Mouse (Mus musculus): Measurements from ENCODE around the gene Ppbp.

The Ppbp gene

GRCm38 (mm10) chr5:90768218-90768617 lies at the start of gene Ppbp:
Gene Ppbp, plus strand, starts transcription at chr5:90768518.
- no peak for DNase-seq

DNA sequence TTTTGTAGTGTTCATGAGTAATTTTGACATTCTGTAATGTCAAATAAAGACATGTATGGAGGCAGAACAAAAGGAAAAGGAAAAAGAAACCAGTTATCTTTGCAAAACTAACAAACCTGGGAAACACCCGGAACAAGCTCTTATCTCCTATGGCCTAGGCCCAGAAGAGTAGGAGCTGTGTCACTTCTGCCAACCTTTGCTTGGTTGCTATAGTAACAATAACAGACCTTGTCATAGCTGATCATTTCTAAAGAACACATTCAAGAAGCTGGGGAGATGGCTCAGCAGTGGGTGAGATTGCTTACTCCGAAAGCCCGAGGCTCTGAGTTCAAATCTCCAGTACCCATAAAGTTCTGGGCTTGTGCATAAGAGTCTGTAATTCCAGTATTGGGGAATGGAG lies 45.7 kb upstream of the Ppbp start:
- no peak for DNase-seq

DNA sequence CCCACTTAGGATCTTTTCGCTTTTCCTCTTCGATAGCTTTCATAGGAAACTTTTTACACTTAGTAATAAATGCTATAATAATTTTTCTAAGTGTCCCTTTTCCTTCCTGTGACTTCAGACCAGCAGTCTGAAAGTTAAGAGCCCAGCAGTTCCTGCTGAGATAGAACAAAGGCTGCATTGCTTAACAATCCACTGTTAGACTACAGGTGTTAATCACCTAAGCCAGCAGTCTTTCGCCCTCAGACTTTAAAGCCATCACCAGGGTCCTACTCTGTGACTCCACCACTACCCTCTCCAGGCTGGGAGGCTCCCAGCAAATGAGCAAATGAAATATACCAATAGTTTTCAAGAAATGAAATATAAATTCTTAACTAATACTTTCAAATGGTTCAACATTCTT lies 40.1 kb upstream of the Ppbp start:
- DNase-seq, result no peak

DNA sequence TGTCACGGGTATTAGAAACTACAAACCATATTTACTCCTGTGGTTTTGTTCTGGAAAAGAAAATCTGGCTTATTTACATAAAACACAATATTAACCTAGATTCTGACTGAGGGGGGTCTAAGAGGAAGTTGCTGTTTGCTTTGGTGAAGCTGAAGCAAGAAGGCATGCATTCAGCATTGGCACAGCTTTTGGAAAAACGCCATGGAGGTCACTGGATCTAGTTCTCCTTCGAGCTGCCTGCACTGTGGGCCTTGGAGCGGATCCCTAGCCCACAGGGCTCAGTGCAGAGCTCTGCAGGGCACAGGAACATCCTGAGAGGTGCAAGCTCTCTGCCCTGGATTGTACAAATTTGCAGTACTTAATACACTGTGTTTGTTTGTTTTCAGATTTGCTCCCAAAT lies 36.8 kb upstream of the Ppbp start:
- no peak for DNase-seq

DNA sequence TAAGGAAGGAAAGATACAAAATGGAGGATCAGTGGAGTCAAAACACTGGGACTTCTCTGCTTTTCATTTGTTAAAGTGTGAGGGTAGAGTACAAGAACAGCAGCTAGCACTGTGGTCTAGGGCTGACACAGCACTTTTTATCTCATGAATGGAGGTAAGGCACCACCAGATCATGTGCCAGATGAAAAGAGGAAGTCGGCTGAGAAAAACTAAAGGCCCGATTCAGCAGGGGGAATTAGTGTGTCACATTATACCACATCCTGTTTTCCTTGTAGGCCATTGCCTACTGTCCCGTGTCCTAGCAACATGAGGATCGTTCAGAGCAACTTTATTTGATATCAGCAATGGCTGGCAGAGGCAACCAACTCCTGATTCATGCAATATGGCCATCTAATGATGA lies 26.3 kb upstream of the Ppbp start:
- no peak for DNase-seq

DNA sequence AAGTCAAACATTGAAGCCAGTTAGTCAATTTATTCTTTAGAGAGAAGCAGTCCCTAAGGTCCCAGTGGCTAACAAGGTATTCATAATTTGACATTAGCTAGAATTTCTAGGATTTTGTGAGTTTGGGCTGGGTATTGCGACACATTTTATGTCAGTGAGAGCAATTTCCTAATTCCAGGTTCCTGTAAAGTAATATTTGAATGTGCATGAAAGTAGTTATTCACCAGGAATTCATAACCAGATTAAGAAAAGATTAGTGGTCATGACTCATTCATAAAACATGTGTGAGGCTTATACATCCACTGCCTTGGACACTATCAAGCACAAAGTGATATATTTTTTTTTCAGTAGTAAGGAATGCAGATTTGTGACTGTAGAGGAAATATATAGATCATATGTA lies 14.4 kb upstream of the Ppbp start:
- DNase-seq, result no peak

- no peak for DNase-seq
Measured at GRCm38 (mm10) chr5:90758020-90758605, 10.2 kb upstream of the Ppbp start.

DNA sequence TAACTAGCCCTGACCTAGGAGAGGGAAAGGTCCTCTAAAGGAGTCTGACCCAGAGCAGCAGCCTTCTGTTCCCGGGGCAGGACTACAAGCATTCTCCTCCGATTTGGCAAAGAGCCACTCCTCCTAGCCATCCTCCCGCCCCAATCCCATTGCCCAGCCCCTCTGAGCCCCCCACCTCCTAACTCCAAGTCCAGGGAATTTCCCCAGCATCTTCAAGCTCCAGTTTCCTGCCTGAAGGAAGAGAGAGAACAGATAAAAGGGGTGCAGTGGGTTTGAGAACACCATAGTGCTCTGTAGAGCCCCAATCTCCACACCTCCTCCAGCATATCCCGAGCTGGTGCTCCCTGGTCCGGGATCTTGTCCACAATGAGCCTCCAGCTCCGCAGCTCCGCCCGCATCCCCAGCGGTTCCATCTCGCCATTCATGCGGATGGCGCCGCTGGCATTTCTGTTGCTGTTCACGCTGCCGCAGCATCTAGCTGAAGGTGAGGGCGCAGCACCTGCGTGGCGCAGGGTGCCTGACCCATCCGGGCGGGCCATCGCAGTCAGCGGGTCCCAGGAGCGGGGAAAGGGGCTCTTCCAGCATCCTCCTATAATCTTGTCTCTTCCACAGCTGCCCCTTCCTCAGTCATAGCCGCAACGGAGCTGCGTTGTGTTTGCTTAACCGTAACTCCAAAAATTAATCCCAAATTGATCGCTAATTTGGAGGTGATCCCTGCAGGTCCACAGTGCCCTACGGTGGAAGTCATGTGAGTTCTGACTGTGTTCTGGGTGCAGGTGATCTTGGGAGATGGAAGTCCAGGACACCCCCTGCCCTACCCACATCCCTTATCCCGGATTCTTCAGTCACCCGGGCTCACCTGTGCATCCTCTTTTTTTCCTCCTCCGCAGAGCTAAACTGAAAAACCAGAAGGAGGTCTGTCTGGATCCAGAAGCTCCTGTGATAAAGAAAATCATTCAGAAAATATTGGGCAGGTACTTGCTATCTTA lies 8.9 kb upstream of the Ppbp start, which contains the start of gene Cxcl5:
TSS of gene Cxcl5 (plus strand) at position 284 of the 989 bp plus-strand sequence.
- no peak for DNase-seq

DNA sequence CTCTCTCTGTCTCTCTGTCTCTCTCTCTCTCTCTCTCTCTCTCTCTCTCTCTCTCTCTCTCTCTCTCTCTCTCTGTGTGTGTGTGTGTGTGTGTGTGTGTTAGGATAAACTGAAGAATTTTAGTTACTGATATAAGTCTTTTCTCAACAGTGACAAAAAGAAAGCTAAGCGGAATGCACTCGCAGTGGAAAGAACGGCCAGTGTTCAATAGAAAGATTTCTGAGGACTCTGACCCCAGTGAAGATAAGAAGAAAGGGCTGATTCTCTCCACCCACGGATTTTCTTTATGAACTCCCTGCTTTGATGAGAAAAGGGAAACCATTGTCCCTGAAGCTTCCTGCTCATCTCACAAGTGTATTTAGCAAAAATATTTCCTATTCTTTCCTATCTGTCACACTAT lies 8.0 kb upstream of the Ppbp start:
- no peak for DNase-seq

DNA sequence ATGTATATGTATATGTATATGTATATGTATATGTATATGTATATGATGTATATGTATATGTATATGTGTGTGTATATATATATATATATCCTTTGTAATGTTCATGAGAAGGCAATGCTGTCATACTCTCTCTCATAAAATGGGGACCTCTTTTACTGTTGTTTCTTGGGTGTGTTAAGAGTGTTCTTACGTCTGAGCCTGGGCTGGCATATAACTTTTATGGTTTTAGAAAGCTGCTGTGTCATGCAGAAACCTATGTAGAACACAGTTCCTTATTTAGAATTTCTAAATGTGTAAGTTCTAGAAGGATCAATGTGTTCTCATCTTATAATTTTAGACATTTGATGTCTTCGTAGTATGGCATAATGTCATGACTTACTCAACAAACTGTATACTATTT lies 7.5 kb upstream of the Ppbp start:
- DNase-seq, result no peak

DNA sequence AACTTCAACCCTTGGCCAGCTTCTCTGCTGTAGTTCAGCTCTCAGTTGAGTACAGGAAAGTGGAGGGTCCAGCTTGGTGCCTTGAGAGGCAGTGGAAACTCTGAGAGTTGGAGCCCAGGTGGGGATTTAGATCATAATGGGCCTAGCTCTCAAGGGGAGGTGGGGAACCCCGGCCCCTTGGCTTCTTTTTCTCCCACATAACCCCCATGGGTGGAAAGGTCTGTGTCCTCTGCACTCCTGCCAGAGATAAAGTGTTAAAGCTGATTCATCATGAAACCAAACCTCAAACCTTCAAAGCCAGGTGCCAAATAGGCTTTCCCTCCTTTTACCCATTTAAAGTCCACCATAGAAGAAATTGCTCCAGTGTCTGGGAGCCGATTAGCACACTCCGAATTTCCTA lies 6.5 kb upstream of the Ppbp start:
- no peak for DNase-seq

DNA sequence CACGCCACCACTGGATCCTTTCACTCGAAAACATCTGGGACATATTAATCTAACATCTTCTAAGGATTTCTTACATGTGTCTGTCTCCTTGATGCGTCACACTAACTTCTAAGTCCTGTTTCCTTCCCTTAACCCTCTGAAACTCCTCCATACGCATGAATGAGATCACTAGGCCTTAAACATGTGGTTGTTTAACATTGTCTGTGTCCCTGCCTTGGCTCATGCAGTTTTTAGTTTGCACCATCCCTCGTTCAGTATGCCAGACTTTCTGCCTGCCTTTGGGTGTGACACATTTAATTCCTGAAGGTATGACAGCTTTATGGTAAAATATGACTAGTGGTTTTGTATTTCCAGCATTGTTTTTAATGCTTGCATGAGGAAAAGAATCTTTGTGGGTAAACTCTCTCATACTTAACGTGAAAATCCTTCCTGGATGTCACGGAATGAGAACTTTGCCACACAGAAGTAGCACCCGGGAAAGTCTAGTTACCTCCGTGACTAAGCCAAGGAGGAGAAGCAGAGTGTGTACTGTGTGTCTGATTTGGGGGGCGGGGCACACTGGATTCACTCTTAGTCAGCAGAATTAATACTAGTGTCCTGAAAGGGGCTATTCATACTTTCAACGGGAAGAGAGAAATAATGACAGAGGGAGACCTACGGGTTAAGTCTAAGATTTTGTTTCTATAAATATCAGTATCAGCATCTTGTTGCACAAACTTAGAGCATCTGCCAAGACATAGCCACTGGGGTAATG lies 4.2 kb upstream of the Ppbp start:
- DNase-seq, result no peak

- DNase-seq, result no peak
Measured at GRCm38 (mm10) chr5:90765821-90766606, 2.3 kb upstream of the Ppbp start.

DNA sequence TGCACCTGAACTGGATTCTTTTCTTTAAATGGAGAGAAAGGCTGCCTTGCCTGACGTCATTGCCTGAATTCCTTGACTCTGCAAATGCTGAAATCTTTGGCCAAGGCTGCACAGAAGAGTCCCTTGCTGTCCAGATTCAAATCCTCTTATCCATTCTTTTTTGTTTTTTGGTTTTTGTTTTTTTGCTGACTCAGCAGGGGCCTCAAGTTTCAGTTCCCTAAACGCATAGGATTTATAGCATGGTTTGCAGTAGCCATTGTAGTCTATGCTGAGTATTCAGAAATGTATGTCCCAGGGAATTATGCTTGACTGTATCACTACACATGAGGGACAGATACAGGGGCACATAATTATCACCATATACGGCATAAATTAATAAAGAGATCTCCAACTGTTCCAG lies 3.1 kb downstream of the Ppbp start:
- no peak for DNase-seq

- no peak for DNase-seq
Measured at GRCm38 (mm10) chr5:90771880-90772653, 3.7 kb downstream of the Ppbp start, which contains the start of gene Pf4. Gene Pf4, plus strand, starts transcription at chr5:90772435.

GRCm38 (mm10) chr5:90775562-90775961 lies 7.2 kb downstream of the Ppbp start:
- DNase-seq, result no peak

GRCm38 (mm10) chr5:90777621-90778020 lies 9.3 kb downstream of the Ppbp start:
- DNase-seq, result no peak

- DNase-seq, result no peak
Measured at GRCm38 (mm10) chr5:90778856-90779255, 10.5 kb downstream of the Ppbp start.

DNA sequence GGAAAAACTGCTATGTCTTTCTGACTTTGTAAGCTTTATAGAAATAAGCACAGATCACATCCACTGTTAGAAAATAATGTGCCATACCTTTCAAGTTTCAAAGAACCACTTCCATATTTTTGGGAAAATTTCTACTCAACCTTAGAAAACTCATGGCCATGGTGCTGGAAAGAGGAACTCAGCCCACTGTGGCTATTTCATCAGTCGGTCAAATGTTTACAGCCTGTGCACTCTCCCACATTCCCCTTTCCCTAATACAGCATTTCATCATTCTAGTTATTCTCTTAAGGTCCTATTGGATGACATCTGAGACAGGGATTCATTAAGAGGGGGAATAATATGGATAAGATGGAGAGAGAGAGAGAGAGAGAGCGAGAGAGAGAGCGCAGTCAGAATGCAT lies 15.4 kb downstream of the Ppbp start:
- no peak for DNase-seq

DNA sequence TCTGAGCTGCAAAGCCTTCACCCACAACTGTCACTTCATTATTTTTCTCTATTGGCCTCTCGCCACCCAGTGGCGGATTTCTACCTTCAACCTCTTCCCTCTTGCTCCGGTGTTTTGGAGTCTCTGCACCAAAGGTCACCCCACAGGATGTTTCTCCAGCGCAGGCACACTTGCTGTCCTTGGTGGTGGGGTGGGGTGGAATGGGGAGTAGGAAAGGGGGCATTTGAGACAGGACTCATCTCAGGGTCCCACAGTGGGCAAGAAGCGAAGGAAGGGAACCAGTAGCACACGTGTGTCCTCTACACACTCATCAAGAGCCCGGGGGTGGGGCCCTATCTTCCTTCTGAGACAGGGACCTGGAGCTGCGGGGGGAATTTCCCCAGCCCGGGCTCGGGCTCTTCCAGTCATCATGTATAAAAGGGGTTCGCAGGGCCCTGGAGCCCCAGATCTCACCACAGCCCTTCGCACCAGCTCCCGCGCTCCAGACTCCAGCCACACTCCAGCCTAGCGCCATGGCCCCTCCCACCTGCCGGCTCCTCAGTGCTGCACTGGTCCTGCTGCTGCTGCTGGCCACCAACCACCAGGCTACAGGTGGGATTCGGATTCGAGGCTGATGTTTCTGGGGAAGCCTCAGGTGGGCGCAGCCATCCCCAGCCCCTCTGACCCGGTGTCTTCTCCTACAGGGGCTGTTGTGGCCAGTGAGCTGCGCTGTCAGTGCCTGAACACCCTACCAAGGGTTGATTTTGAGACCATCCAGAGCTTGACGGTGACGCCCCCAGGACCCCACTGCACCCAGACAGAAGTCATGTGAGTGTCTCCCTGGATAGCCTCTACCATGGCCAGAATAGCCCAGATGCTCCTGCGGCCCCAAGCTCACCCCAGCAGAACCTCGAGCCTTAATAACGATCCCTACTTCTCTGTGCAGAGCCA lies 17.6 kb downstream of the Ppbp start, which contains the start of gene Cxcl3:
TSS of gene Cxcl3 (plus strand) at position 445 of the 930 bp plus-strand sequence.
- no peak for DNase-seq

DNA sequence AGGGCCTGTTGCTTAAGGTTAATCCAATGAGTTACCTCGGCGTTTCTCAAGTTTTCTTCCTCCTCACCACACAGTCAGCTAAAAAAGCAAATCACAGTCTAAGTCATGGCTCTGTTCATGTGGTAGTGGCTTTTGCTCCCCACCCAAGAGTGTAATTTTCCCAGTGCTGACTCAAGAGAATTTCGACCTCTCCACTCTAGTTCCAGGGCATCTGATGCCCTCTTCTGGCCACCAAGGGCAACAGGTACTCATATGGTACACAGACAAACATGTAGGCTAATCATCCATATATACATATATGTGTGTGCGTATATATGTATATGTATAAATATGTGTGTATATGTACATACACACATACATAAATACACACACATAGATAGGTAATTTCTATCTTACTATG lies 19.8 kb downstream of the Ppbp start:
- DNase-seq, result no peak
